In genomic region chr1:194746332-194747249, GRCm38 (mm10) we compare ENCODE assay signal across 8 mouse cellular contexts.
DNase-seq lines count a peak whose midpoint lies in the region; ATAC-seq and TF ChIP-seq lines count a peak whose summit lies in the region.

No protein-coding gene starts in this region.

- H3K9me3 ChIP-seq in limb, embryonic 11.5 days (ENCODE audit: control insufficient read depth, low read length) = no peaks in the 10 kb centered on the region
- H3K9me3 ChIP-seq in limb, embryonic 10.5 days (replicated peaks) = no peaks in the 10 kb centered on the region
- H3K9me3 ChIP-seq in limb, embryonic 14.5 days (ENCODE audit: control insufficient read depth, low read length) = no peaks in the 10 kb centered on the region
- no peaks in the 10 kb centered on the region for H3K9me3 ChIP-seq in midbrain, embryonic 16.5 days (replicated peaks; ENCODE audit: control insufficient read depth, low read length, poor library complexity, severe bottlenecking)

- no peak overlapping the region for H3K4me2 ChIP-seq in limb, embryonic 11.5 days (ENCODE audit: low read depth, severe bottlenecking)
- no peak overlapping the region for H3K4me2 ChIP-seq in limb, embryonic 14.5 days (replicated peaks; ENCODE audit: low read depth, low read length, severe bottlenecking)
- H3K4me2 ChIP-seq in midbrain, embryonic 16.5 days (ENCODE audit: low read length) = no peak overlapping the region

- WGBS in limb, embryonic 11.5 days = 51% methylated on average over 6 of the region's 6 CpGs
- 63% methylated on average over 6 of the region's 6 CpGs for WGBS in limb, embryonic 10.5 days
- 27% methylated on average over 6 of the region's 6 CpGs for WGBS in heart, adult 2 months
- WGBS in limb, embryonic 14.5 days = 24% methylated on average over 6 of the region's 6 CpGs
- 15% methylated on average over 6 of the region's 6 CpGs for WGBS in midbrain, embryonic 16.5 days

- TF ChIP-seq POLR2A in heart, adult 2 months (IDR thresholded peaks at IDR 0.05; ENCODE audit: insufficient read depth, low read depth, low read length) = no peak
- TF ChIP-seq POLR2A in limb, embryonic 14.5 days (IDR thresholded peaks at IDR 0.05; ENCODE audit: borderline replicate concordance, extremely low read depth, insufficient read depth, insufficient read length) = no peak

- H3K79me2 ChIP-seq in heart, adult 2 months (replicated peaks; ENCODE audit: control insufficient read depth, insufficient read depth, low read length) = no peaks in the 10 kb centered on the region

- intact Hi-C loops in heart, adult 2 months (cut with DNase I) = loop anchor here (5.0 kb wide), 1 partner anchor 129 kb away; the partner anchor contains the start of gene Plxna2

- H3K27me3 ChIP-seq in limb, embryonic 11.5 days (ENCODE audit: control insufficient read depth, insufficient read depth, low read length) = no peaks in the 10 kb centered on the region
- H3K27me3 ChIP-seq in limb, embryonic 10.5 days (ENCODE audit: low read depth, poor library complexity, severe bottlenecking) = no peaks in the 10 kb centered on the region
- no peaks in the 10 kb centered on the region for H3K27me3 ChIP-seq in heart, adult 2 months (ENCODE audit: control insufficient read depth, insufficient read depth, low read length)
- no peaks in the 10 kb centered on the region for H3K27me3 ChIP-seq in limb, embryonic 14.5 days (ENCODE audit: control insufficient read depth, insufficient read depth, low read length)
- H3K27me3 ChIP-seq in midbrain, embryonic 16.5 days (ENCODE audit: control insufficient read depth, insufficient read depth, low read depth, low read length) = no peaks in the 10 kb centered on the region

- H3K4me1 ChIP-seq in limb, embryonic 11.5 days (ENCODE audit: control insufficient read depth, insufficient read depth, low read length) = peaks cover 6% of the 10 kb centered on the region
- peaks cover 26% of the 10 kb centered on the region for H3K4me1 ChIP-seq in limb, embryonic 10.5 days
- peaks cover 5% of the 10 kb centered on the region for H3K4me1 ChIP-seq in heart, adult 2 months (ENCODE audit: control insufficient read depth, insufficient read depth, low read length)
- peaks cover 29% of the 10 kb centered on the region for H3K4me1 ChIP-seq in limb, embryonic 14.5 days (ENCODE audit: control insufficient read depth, insufficient read depth, low read length)
- H3K4me1 ChIP-seq in midbrain, embryonic 16.5 days (ENCODE audit: control insufficient read depth, insufficient read depth, low read length) = peaks cover 11% of the 10 kb centered on the region

- no peak for TF ChIP-seq EP300 in heart, adult 2 months (IDR thresholded peaks at IDR 0.05; ENCODE audit: insufficient read depth, low read depth, low read length)

- DNase-seq in limb, embryonic 11.5 days (ENCODE audit: low spot score) = peak; percentile 29
- DNase-seq in limb, embryonic 10.5 days (ENCODE audit: low spot score) = no peak
- peak; percentile 53 to 84 for DNase-seq in cerebellum, postnatal 4 days (ENCODE audit: low spot score in 2 of 2)
- DNase-seq in heart, adult 2 months = peak; percentile 86 to 87
- DNase-seq in kidney, adult 8-10 months = peak; percentile 54 to 55
- peak; percentile 81 for DNase-seq in limb, embryonic 14.5 days (ENCODE audit: low spot score)
- DNase-seq in natural killer cell, adult 2 months (ENCODE audit: low spot score in 2 of 2) = no peak

- no peak overlapping the region for H3K27ac ChIP-seq in limb, embryonic 11.5 days (replicated peaks; ENCODE audit: low read depth, low read length)
- no peak overlapping the region for H3K27ac ChIP-seq in limb, embryonic 10.5 days
- H3K27ac ChIP-seq in heart, adult 2 months = peak overlapping the region; percentile 38; the same call in 1 of the 2 replicates
- H3K27ac ChIP-seq in limb, embryonic 14.5 days (replicated peaks; ENCODE audit: low read depth, low read length) = 0 out of 2 replicates have a peak overlapping the region, but pooled peaks have one; percentile 26
- peak overlapping the region; percentile 44; the same call in 1 of the 2 replicates for H3K27ac ChIP-seq in midbrain, embryonic 16.5 days (ENCODE audit: low read length)

- H3K9ac ChIP-seq in limb, embryonic 11.5 days (ENCODE audit: low read length) = no peak overlapping the region
- H3K9ac ChIP-seq in heart, adult 2 months (ENCODE audit: low read depth, low read length) = no peak overlapping the region
- no peak overlapping the region for H3K9ac ChIP-seq in limb, embryonic 14.5 days (ENCODE audit: low read depth, low read length, severe bottlenecking)
- no peak overlapping the region for H3K9ac ChIP-seq in midbrain, embryonic 16.5 days (ENCODE audit: low read depth, low read length)

- H3K4me3 ChIP-seq in limb, embryonic 11.5 days (ENCODE audit: low read depth, low read length) = no peak overlapping the region
- H3K4me3 ChIP-seq in limb, embryonic 10.5 days = no peak overlapping the region
- H3K4me3 ChIP-seq in heart, adult 2 months = no peak overlapping the region
- no peak overlapping the region for H3K4me3 ChIP-seq in limb, embryonic 14.5 days (replicated peaks; ENCODE audit: low read length)
- H3K4me3 ChIP-seq in midbrain, embryonic 16.5 days (ENCODE audit: low read depth, low read length) = no peak overlapping the region

- TF ChIP-seq CTCF in heart, adult 2 months (IDR thresholded peaks at IDR 0.05) = no peak

- H3K36me3 ChIP-seq in limb, embryonic 11.5 days (ENCODE audit: control insufficient read depth, insufficient read depth, low read length) = no peaks in the 10 kb centered on the region
- peaks cover 3% of the 10 kb centered on the region; the same call in 1 of the 2 replicates for H3K36me3 ChIP-seq in limb, embryonic 10.5 days
- H3K36me3 ChIP-seq in heart, adult 2 months (ENCODE audit: control insufficient read depth, insufficient read depth, low read length) = peaks cover 7% of the 10 kb centered on the region
- no peaks in the 10 kb centered on the region for H3K36me3 ChIP-seq in limb, embryonic 14.5 days (ENCODE audit: control insufficient read depth, insufficient read depth, low read length)
- no peaks in the 10 kb centered on the region for H3K36me3 ChIP-seq in midbrain, embryonic 16.5 days (ENCODE audit: control insufficient read depth, insufficient read depth, low read length)

- 0 out of 2 replicates have a peak, but pooled peaks have one; percentile 50 for ATAC-seq in limb, embryonic 11.5 days (ENCODE audit: insufficient number of reproducible peaks, low FRiP score, low TSS enrichment, low read depth)
- peak; percentile 83 for ATAC-seq in limb, embryonic 14.5 days (ENCODE audit: low FRiP score, low read depth)
- peak; percentile 89 for ATAC-seq in midbrain, embryonic 16.5 days

Comparison
In these comparisons a context has a peak if more than half of its experiments do, and no peak if none do; other contexts are left out.
1. DNase-seq: peak in limb, embryonic 11.5 days (single experiment), cerebellum, postnatal 4 days (2 of 2), heart, adult 2 months (2 of 2), kidney, adult 8-10 months (2 of 2) and limb, embryonic 14.5 days (single experiment); none in limb, embryonic 10.5 days (single experiment) and natural killer cell, adult 2 months (0 of 2).
2. H3K27ac ChIP-seq: peak in heart, adult 2 months (single experiment), limb, embryonic 14.5 days (single experiment) and midbrain, embryonic 16.5 days (single experiment); none in limb, embryonic 11.5 days (single experiment) and limb, embryonic 10.5 days (single experiment).
3. Peak in every context shown above with its lines, with median percentiles within 50 percentile points of each other: ATAC-seq.